Mouse (Mus musculus) gastrocnemius, postnatal 10 days (tissue): ENCODE data around the gene Itpr1. TPM values are rescaled to one million over a fixed set of nuclear protein-coding genes. Genes with fewer than 3 reads are reported as not detected.

Experiments used
- DNase-seq: peaks from one replicate; pipeline ENCODE4 v3.0.0; 2021; ENCODE audit warnings: mixed read lengths
- total RNA-seq, 2 experiments: library from RNA; stranded (reverse); gene quantifications; 2 replicates each; pipeline ENCODE4 v1.2.3; 2021

Gene Itpr1
- total RNA-seq, 2 experiments from 2014 or later: 19.7 to 30.6 TPM

GRCm38 (mm10) chr6:108397956-108398355 is 185.1 kb downstream of the Itpr1 start:
- DNase-seq: no peak

DNA sequence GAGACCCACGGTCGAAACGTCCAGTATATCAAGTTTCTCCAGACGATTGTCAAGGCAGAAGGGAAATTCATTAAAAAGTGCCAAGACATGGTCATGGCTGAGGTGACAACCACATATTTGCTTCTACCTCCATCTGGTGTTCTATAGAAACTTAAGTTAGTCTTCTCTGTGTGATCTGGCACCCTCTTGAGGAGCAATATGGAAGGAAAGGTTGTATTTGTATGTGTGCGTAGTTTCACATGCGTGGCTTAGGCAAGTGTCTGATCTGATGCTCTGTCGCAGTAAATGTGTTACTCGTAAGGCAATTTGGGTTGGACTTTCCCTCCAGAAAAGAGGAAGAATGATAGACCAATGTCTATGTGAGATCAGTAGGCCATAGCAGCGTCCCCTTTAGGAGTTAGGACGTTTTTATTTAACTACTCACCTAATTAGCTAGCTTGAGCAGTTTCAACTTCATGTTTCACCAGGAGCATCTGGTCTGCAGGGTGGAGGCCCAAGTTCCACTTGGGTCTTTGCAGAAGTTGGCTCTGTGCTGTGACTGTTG is 188.6 kb downstream of the Itpr1 start:
- no peak for DNase-seq

- DNase-seq: no peak
Measured at GRCm38 (mm10) chr6:108404736-108405135, 191.8 kb downstream of the Itpr1 start.

GRCm38 (mm10) chr6:108408053-108408452 is 195.2 kb downstream of the Itpr1 start:
- peak; percentile 25 for DNase-seq

- DNase-seq: no peak
Measured at GRCm38 (mm10) chr6:108408726-108409125, 195.8 kb downstream of the Itpr1 start.

DNA sequence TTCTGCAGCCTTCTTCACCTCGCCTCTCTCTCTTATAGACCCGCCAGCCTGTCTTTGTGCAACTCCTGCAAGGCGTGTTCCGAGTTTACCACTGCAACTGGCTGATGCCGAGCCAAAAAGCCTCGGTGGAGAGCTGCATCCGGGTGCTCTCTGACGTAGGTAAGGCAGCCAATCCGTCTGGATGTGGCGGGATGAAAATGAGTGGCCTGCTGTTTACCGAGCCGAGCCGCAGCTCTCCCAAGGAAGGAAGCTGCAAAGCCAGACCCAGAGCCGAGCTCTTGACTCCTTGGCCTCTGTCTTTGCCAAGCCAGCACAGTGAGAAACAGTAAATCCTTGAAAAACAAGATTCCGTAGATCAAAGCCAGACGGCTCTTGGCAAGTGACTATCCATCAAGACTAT is 197.9 kb downstream of the Itpr1 start:
- no peak for DNase-seq

DNA sequence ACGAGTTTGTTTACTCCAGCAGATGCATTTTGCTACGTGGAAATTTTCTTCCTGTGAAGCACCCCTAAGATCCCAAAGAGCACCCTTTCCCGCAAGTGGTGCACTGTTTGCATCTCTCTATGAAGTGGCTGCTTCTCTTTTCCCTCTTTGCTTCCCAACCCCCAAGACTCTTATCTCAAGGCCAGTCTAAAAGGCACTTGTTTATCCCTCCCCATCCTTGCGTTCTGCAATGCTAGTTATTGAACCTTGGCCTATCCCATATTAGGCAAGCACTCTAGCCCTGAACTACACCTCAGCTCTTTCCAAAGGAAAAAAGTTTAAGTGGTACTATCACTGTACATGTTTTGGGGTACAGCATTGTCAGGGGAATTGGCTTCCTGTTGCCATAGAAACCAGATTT is 198.3 kb downstream of the Itpr1 start:
- DNase-seq: no peak

GRCm38 (mm10) chr6:108413006-108413405 is 200.1 kb downstream of the Itpr1 start:
- no peak for DNase-seq

DNA sequence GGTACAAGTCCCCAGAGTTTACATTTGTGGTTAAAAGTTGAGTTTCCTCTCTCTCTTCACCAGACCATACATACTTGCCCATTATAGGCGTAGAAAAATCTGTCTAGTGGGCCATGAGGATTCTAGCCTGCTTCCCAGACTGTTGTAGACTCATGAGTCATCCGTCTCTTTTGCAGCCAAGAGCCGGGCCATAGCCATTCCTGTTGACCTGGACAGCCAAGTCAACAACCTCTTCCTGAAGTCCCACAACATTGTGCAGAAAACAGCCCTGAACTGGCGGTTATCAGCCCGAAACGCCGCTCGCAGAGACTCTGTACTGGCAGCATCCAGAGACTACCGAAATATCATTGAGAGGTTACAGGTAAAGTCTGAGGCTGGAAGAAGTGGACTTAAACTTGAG is 200.7 kb downstream of the Itpr1 start:
- DNase-seq: no peak

GRCm38 (mm10) chr6:108415847-108416246 is 203.0 kb downstream of the Itpr1 start:
- no peak for DNase-seq

DNA sequence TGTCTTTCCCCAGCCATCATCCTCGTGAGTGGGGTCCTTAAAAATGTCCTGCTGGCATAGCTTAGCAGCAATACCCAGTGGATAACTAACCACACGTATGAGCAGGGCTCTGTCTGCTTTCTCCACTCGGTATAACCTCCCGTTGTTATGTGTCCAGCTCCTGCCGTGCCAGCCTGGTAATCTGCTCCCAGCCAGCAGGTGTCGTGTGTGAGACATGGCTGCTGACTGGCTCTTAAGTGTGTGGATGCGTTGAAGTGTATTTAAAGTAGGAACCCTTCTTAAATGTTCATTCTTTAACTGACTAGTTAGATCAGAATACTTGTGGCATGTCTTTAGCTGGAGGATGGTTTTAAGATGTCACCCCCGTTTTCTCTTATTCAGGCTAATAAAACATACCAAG is 204.6 kb downstream of the Itpr1 start:
- peak; percentile 60 for DNase-seq

- DNase-seq: no peak
Measured at GRCm38 (mm10) chr6:108418218-108418617, 205.3 kb downstream of the Itpr1 start.

DNA sequence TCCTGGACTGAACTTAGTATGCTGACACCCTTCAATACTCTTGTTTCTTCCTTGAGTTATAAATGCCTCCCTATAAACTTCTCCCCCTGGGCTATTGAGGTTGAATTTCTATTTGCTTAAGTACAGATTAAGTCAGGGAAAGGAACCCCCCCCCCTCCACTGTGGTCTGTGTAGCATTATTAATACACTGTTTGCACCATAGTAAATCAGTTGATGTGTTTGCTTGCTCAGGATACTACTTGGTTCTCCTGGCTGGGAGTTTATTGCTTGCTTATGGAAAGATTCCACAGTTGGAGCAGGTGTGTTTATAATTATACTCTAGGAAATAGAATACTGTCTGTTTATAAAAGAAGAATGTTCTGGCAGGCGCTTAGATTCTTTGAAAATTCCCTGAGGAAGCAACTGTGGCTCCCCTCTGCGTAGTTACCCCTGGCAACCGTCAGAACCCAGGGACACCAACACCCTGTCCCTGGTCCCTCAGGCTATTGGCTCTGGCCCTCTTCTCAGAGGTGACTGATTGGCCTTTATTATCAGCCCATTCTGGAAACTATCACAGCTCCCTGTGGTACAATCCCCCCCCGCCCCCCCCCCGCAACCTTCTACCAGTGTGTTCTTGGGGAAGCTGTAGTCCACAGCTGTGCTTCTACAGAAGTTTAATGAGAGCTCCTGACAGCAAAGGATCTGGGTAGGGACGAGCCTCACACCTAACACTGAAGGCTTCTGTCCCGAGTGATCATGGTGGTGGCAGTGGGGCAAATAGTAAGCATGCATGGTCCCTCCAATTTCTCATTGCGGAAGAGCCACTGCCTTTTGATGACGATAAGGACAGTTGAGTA is 212.1 kb downstream of the Itpr1 start:
- no peak for DNase-seq

GRCm38 (mm10) chr6:108426789-108427188 is 213.9 kb downstream of the Itpr1 start:
- DNase-seq: peak; percentile 88

DNA sequence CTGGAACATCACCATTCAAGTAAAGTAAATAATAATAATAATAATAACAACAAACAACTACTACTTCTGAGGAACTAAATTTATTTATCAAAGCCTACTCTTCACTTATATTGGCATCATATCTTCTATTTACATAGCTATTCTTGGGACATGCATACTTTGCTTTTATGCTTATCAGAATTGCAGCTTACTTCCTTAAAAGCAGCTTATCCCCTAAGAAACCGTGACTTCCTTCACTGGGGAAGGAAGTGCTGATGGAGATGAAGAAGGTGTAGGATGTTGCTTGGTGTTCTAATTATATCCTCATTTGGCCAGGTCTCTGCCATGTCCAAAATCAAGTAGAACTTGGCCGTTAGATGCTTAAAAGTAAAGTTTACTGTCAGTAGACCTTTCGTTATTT is 215.5 kb downstream of the Itpr1 start:
- no peak for DNase-seq

DNA sequence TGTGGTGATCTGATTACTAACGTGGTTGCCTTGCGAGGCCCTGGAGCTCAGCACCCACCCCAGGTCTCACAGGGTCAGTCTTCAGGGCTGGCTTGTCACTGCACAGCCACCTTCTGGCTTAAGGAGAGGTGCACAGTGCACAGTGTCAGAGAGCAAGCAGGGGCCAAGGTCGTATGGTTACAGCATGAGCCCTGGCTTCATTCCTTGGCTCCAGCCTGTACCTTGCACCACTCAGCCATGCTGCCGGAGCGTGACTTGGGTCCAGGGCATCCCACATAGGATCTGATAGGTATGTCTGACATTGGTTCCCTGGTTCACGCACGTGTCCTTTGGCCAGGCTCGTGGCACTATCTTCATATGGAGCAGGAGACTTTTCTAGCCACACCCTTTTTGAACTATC is 217.1 kb downstream of the Itpr1 start:
- no peak for DNase-seq

DNA sequence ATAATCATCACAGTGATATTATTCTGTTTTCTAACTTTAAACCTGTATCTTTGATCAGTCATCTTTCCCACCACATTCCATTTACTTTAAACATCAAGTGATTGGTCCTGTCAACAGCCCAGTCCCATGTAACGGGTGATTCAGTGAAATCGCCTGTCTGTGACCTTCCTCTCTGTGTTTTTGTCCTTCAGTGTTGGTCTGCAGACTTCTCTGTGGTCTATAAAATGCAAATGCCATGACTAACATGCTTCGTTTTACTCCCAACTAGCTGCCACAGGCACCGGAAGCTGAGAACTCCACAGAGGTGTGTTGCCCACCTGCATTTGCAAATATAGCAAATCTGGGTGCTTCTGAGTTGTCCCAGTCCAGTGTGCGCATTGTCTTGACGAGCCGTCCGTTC is 218.3 kb downstream of the Itpr1 start:
- no peak for DNase-seq

- DNase-seq: no peak
Measured at GRCm38 (mm10) chr6:108432836-108433235, 219.9 kb downstream of the Itpr1 start.

- no peak for DNase-seq
Measured at GRCm38 (mm10) chr6:108434816-108435215, 221.9 kb downstream of the Itpr1 start.

DNA sequence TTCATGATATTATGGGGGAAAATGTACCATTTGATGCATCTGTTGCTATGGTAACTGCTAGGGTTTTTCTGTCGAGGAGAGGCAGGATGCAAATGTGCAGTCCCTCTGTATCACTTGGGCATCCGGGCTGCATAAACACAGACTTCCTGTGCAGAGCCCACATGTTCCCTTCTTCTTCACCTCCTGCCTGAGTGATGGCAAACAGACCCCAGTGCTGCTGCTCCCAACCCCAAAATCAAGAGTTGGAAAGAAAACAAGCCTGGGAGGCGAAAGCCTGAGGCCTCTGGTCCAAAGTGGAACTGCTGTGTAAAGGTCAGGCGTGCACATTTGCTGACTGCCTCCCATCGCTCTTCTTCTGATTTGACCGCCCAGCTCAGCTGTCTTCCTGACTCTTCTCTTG is 222.6 kb downstream of the Itpr1 start:
- DNase-seq: no peak

GRCm38 (mm10) chr6:108436608-108437007 is 223.7 kb downstream of the Itpr1 start:
- no peak for DNase-seq

DNA sequence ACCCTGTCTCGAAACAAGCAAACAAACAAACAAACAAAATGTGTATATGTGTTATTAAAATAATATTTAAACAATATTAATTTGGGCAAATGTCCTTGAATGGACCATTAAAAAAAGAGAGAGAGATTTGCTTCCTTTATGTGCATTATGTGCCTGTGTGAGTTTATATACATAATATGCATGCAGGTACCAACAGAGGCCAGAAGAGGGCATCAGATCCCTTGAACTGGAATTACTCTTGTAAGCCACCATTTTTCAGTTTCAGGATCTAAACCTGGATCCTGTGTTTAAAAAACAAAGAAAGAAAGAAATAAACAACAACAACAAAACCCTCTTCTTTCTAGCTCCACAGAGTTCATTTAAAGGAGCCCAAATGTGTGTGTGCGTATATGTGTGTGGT is 228.4 kb downstream of the Itpr1 start:
- DNase-seq: no peak

- no peak for DNase-seq
Measured at GRCm38 (mm10) chr6:108442291-108442690, 229.4 kb downstream of the Itpr1 start.

- DNase-seq: no peak
Measured at GRCm38 (mm10) chr6:108444435-108444834, 231.5 kb downstream of the Itpr1 start.
